Mouse (Mus musculus): Measurements from ENCODE around the gene Acsf2.

The Acsf2 gene

GRCm38 (mm10) chr11:94610744-94611740, 9.4 kb upstream of the Acsf2 start:
- Histone ChIP-seq H3K36me3 (ENCODE audit: insufficient read depth, low read length) (no peaks in the 10 kb centered on the region), H3K4me3 (replicated peaks; ENCODE audit: low read length) (no peak overlapping the region), H3K4me1 (replicated peaks; ENCODE audit: low read depth, low read length) (peaks cover 5% of the 10 kb centered on the region; the same call in 1 of the 2 replicates), H3K27me3 (ENCODE audit: insufficient read depth, low read length) (no peaks in the 10 kb centered on the region), H3K9me3 (ENCODE audit: low read length) (no peaks in the 10 kb centered on the region)
- TF ChIP-seq POU5F1 (IDR thresholded peaks at IDR 0.05; ENCODE audit: borderline replicate concordance, low read length), result no peak
- no peak for TF ChIP-seq CTCF (conservative IDR thresholded peaks at IDR 0.05; ENCODE audit: low read length)
- TF ChIP-seq NANOG (IDR thresholded peaks at IDR 0.05; ENCODE audit: borderline replicate concordance, low read length), result no peak

GRCm38 (mm10) chr11:94602356-94602955, 785 bp upstream of the Acsf2 start:
- Histone ChIP-seq H3K4me1 (replicated peaks; ENCODE audit: low read depth, low read length) (peaks cover 32% of the 10 kb centered on the region), H3K4me3 (replicated peaks; ENCODE audit: low read length) (peak overlapping the region; percentile 78), H3K9me3 (ENCODE audit: low read length) (no peaks in the 10 kb centered on the region), H3K36me3 (ENCODE audit: insufficient read depth, low read length) (no peaks in the 10 kb centered on the region), H3K27me3 (ENCODE audit: insufficient read depth, low read length) (peaks cover 34% of the 10 kb centered on the region)
- no peak for TF ChIP-seq CTCF (conservative IDR thresholded peaks at IDR 0.05; ENCODE audit: low read length)
- no peak for TF ChIP-seq POU5F1 (IDR thresholded peaks at IDR 0.05; ENCODE audit: borderline replicate concordance, low read length)
- no peak for TF ChIP-seq NANOG (IDR thresholded peaks at IDR 0.05; ENCODE audit: borderline replicate concordance, low read length)

GRCm38 (mm10) chr11:94600447-94600846, 1.2 kb downstream of the Acsf2 start:
- Histone ChIP-seq H3K4me3 (replicated peaks; ENCODE audit: low read length) (no peak overlapping the region), H3K36me3 (ENCODE audit: insufficient read depth, low read length) (no peaks in the 10 kb centered on the region), H3K27me3 (ENCODE audit: insufficient read depth, low read length) (peaks cover 34% of the 10 kb centered on the region), H3K4me1 (replicated peaks; ENCODE audit: low read depth, low read length) (peaks cover 45% of the 10 kb centered on the region), H3K9me3 (ENCODE audit: low read length) (no peaks in the 10 kb centered on the region)
- no peak for TF ChIP-seq POU5F1 (IDR thresholded peaks at IDR 0.05; ENCODE audit: borderline replicate concordance, low read length)
- no peak for TF ChIP-seq NANOG (IDR thresholded peaks at IDR 0.05; ENCODE audit: borderline replicate concordance, low read length)

- Histone ChIP-seq H3K9me3 (ENCODE audit: low read length) (no peaks in the 10 kb centered on the region), H3K4me1 (replicated peaks; ENCODE audit: low read depth, low read length) (peaks cover 44% of the 10 kb centered on the region), H3K36me3 (ENCODE audit: insufficient read depth, low read length) (no peaks in the 10 kb centered on the region), H3K4me3 (replicated peaks; ENCODE audit: low read length) (no peak overlapping the region), H3K27me3 (ENCODE audit: insufficient read depth, low read length) (peaks cover 33% of the 10 kb centered on the region)
- TF ChIP-seq CTCF (conservative IDR thresholded peaks at IDR 0.05; ENCODE audit: low read length) (no peak), POU5F1 (IDR thresholded peaks at IDR 0.05; ENCODE audit: borderline replicate concordance, low read length) (no peak), NANOG (IDR thresholded peaks at IDR 0.05; ENCODE audit: borderline replicate concordance, low read length) (no peak)
Observed at GRCm38 (mm10) chr11:94598437-94599120, 3.1 kb downstream of the Acsf2 start.

GRCm38 (mm10) chr11:94597319-94597718, 4.4 kb downstream of the Acsf2 start:
- Histone ChIP-seq H3K4me3 (replicated peaks; ENCODE audit: low read length) (no peak overlapping the region), H3K9me3 (ENCODE audit: low read length) (no peaks in the 10 kb centered on the region), H3K27me3 (ENCODE audit: insufficient read depth, low read length) (peaks cover 21% of the 10 kb centered on the region), H3K36me3 (ENCODE audit: insufficient read depth, low read length) (no peaks in the 10 kb centered on the region), H3K4me1 (replicated peaks; ENCODE audit: low read depth, low read length) (peaks cover 38% of the 10 kb centered on the region)
- TF ChIP-seq NANOG (IDR thresholded peaks at IDR 0.05; ENCODE audit: borderline replicate concordance, low read length), result no peak
- no peak for TF ChIP-seq CTCF (conservative IDR thresholded peaks at IDR 0.05; ENCODE audit: low read length)
- no peak for TF ChIP-seq POU5F1 (IDR thresholded peaks at IDR 0.05; ENCODE audit: borderline replicate concordance, low read length)

- TF ChIP-seq NANOG (IDR thresholded peaks at IDR 0.05; ENCODE audit: borderline replicate concordance, low read length) (no peak), CTCF (conservative IDR thresholded peaks at IDR 0.05; ENCODE audit: low read length) (no peak), POU5F1 (IDR thresholded peaks at IDR 0.05; ENCODE audit: borderline replicate concordance, low read length) (no peak)
- H3K36me3 ChIP-seq (ENCODE audit: insufficient read depth, low read length), result no peaks in the 10 kb centered on the region
- no peaks in the 10 kb centered on the region for H3K9me3 ChIP-seq (ENCODE audit: low read length)
- H3K4me3 ChIP-seq (replicated peaks; ENCODE audit: low read length), result no peak overlapping the region
- H3K4me1 ChIP-seq (replicated peaks; ENCODE audit: low read depth, low read length), result peaks cover 40% of the 10 kb centered on the region
- H3K27me3 ChIP-seq (ENCODE audit: insufficient read depth, low read length), result peaks cover 15% of the 10 kb centered on the region
Observed at GRCm38 (mm10) chr11:94596311-94596852, 5.3 kb downstream of the Acsf2 start.

- Histone ChIP-seq H3K27me3 (ENCODE audit: insufficient read depth, low read length) (no peaks in the 10 kb centered on the region), H3K9me3 (ENCODE audit: low read length) (no peaks in the 10 kb centered on the region), H3K36me3 (ENCODE audit: insufficient read depth, low read length) (no peaks in the 10 kb centered on the region), H3K4me1 (replicated peaks; ENCODE audit: low read depth, low read length) (peaks cover 30% of the 10 kb centered on the region), H3K4me3 (replicated peaks; ENCODE audit: low read length) (no peak overlapping the region)
- no peak for TF ChIP-seq CTCF (conservative IDR thresholded peaks at IDR 0.05; ENCODE audit: low read length)
- TF ChIP-seq POU5F1 (IDR thresholded peaks at IDR 0.05; ENCODE audit: borderline replicate concordance, low read length), result no peak
- no peak for TF ChIP-seq NANOG (IDR thresholded peaks at IDR 0.05; ENCODE audit: borderline replicate concordance, low read length)
Observed at GRCm38 (mm10) chr11:94587511-94587910, 14.2 kb downstream of the Acsf2 start.

GRCm38 (mm10) chr11:94585091-94585490, 16.6 kb downstream of the Acsf2 start:
- H3K9me3 ChIP-seq (ENCODE audit: low read length), result no peaks in the 10 kb centered on the region
- no peak overlapping the region for H3K4me3 ChIP-seq (replicated peaks; ENCODE audit: low read length)
- H3K27me3 ChIP-seq (ENCODE audit: insufficient read depth, low read length), result no peaks in the 10 kb centered on the region
- no peaks in the 10 kb centered on the region for H3K36me3 ChIP-seq (ENCODE audit: insufficient read depth, low read length)
- no peak for TF ChIP-seq POU5F1 (IDR thresholded peaks at IDR 0.05; ENCODE audit: borderline replicate concordance, low read length)
- TF ChIP-seq NANOG (IDR thresholded peaks at IDR 0.05; ENCODE audit: borderline replicate concordance, low read length), result no peak
- TF ChIP-seq CTCF (conservative IDR thresholded peaks at IDR 0.05; ENCODE audit: low read length), result no peak
- H3K4me1 ChIP-seq (replicated peaks; ENCODE audit: low read depth, low read length), result peaks cover 30% of the 10 kb centered on the region
